Mouse (Mus musculus) cerebellum, adult 18-20 months (tissue): Measurements from ENCODE around the gene Gsdma3.
"Not testable (repeated sequence)": the region's sequence is repeated elsewhere in the genome, so short reads cannot be mapped to it uniquely, and the experiment has no call there.

ENCODE experiments used
- DNase-seq, 2 experiments: peaks; one replicate each; pipeline ENCODE4 v3.0.0; 2021

The Gsdma3 gene

DNA sequence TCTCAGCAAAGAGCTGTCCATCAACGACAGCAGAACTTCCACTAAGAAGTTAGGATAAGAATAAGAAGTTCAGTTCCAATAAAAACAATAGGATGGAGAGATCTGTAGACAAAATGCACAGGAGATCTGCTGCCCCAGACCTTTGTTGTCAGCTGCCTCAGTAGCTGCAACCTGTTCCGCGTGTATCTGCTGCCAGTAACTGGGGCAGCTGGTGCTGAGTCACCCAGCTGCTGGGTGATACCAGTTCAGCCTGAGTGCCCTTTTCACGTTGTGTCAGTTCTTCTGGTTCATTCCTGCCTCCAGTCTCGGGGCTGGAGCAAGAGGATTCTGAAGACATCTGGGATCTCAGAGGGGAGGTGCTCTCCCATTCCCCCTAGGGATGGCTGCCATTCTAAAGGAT, 45.7 kb downstream of the Gsdma3 start:
- DNase-seq: no peak

DNA sequence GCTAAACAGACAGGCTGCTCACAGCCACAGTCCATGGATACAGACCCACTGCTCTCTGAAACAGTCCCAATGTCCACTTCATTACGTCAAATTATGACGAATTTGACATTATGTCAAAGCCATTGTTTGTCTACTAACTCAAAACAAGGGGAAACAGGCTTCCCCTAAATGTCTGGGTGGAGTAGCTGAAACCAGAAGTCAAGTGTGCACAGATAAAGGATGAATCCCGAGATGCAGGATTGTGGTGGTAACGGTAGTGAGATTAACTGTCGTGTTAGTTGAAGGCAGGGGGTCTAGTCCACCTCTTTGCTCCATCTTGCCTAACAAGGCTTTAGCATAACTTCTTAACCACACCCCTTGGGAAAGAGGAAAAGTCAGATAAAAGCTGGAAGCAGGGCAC, 46.3 kb downstream of the Gsdma3 start:
- DNase-seq: no peak

DNA sequence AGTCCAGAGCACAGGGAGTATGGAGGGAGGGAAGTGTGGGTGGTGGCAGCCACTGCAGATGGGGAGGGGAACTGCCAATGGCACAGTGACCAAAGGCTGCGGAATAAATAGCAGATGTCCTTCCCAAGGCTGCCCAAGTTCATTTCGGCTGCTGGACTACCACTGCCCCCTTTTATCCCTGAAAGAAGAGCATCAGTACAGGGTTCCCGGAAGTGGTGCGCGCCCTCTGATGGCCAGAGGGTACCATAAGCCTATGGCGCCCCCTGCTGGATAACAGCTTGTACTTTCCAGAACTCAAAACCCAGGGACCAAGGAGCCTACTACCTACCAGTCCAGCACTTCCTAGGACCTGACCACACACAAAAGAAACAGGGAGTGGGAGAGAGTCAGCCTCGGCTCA, 47.0 kb downstream of the Gsdma3 start:
- peak; percentile 46 to 64 for DNase-seq

DNA sequence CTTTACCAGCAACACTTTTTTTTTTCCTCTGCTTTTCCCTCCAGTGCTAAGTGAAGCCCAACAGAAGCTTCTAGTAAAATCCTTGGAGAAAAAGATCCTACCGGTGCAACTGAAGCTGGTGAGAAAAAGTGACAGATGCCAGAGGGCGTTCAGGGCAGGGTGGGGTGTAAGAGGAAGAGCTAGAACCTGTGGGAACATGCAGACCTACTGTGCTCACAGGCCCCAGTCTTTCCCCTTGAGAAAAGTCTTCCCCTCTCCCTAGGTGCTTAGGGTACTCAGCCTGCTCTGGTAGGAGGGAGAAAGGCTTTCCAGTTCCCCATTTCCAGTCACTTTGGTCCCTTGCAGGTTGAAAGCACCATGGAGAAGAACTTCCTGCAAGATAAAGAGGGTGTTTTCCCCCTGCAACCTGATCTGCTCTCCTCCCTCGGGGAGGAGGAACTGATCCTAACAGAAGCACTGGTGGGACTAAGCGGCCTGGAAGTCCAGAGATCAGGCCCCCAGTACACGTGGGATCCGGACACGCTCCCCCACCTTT, 49.7 kb downstream of the Gsdma3 start:
- DNase-seq: no peak

DNA sequence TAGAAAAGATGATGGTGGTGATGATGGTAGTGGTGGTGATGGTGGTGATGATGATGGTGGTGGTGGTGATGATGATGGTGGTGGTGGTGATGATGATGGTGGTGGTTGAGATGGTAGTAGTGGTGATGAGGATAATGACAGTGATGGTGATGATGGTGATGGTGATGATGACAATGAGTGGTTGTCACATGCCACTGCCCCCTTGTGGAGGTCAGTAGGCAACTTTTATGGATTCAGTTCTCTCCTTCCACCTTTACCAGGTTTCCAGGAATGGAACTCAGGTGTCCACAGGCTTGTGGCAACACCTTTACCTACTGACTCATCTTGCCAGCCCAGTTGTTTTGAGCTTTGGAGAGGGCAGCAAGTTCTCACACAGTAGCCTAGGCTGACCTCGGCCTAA, 53.9 kb downstream of the Gsdma3 start:
- DNase-seq: no peak

DNA sequence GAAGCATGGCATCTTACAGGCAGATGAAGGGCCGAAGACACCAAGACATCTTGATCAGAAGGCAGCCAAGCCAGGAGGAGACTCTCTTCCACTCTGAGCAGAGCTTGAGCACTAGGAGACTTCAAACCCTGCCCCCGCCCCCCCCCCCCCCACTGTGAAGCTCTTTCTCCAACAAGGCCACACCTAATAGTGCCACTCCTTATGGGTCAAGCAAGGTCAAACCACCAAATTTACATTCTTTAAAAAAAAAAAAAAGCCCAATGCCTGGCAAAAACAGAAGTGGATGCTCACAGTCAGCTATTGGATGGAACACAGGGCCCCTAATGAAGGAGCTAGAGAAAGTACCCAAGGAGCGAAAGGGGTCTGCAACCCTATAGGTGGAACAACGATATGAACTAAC, 54.4 kb downstream of the Gsdma3 start:
- DNase-seq: not testable (repeated sequence)

DNA sequence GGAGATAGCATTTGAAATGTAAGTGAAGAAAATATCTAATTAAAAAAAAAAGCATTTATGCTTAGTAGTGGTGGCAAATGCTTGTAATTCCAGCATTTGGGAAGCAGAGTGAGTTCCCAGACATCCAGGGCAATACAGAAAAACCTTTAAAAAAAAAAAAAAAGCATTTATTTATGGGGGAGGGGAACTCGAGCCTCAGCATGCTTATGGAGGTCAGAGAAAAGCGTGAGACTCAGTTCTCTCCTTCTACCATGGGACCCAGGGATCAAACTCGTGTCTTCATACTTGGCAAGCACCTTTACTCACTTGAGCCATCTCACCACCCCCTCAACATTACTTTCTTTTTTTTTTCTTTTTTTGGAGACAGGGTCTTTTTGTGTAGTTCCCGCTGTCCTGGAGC, 55.0 kb downstream of the Gsdma3 start:
- no peak for DNase-seq

DNA sequence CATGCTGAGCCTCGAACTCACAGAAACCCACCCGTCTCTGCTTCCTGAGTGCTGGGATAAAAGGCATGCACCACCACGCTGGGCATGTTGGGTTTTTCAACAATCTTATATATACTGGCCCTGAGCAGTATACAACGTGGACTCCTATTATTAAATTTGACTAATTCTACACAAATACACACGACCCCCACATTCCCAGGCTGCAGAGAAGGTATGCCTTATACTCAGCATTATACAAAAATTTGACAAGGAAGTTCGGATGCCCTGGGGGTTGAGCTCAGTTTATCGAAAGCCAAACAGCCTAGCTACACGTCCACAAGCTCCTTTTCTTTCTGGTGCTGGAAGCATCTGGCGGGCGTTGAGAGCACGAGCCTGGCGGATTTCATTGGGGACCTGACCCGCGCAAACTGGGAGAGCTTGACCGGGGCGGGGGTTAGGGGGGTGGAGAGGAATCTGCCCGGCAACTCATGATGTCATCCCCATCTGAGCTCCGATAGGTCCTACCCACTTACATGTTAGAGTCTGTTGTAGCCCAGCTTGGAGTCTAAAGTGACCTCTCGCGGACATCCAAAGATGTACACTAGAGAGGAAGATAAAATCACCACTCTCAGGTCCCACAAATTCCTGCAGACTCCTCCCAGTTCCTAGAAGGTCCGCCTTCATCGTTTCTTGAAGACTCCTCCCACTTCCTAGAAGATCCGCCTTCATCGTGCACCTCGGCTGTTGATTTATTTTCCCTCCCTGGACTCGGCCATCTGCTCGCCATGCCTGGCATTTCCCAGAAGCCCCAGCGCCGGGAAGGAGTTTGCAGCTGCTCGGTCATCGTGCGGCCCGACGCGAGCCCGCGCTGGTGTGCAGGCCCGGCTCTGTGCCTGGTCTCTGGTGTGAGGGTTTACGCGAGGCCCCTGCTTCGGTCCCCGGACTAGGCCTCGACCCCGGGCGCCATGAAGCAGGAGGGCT, 55.9 kb downstream of the Gsdma3 start, which contains the start of gene Psmd3:
Psmd3 (plus strand) TSS at position 769 of the 960 bp plus-strand sequence.
- DNase-seq: peak; percentile 94 to 99

DNA sequence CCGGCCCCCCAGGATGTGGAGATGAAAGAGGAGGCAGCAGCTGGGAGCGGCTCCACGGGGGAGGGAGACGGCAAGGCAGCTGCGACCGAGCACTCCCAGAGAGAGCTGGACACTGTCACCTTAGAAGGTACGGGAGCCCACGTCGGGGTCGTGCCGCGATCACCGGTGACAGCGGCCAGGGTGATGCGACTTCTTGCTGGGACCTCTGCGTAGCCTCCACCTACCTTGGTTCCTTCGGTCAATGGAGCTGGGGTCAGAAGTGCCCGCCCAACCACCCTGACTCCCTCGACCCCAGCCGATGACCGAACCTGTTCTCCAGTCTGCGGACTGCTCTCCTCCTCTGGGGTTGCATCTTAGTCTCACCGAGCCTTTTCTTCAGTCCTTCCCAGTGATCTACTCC, 56.7 kb downstream of the Gsdma3 start:
- no peak for DNase-seq

DNA sequence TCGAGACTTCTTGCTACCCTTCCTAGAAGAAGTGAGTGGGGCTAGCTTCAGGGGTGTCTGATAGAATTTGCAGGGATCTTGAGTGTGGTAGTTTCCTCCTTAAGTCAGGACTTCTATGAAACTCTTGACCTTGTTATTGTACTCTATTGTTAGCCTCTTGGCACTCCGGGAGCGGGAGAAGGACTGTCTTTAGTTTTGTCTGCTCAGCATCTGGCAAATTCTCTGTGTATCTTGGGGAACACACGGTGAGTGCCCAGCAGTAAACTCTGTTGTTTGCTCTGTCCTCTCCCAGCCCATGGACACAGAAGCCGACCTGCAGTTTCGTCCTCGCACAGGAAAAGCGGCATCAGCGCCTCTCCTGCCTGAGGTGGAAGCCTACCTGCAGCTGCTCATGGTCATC, 59.5 kb downstream of the Gsdma3 start:
- no peak for DNase-seq

DNA sequence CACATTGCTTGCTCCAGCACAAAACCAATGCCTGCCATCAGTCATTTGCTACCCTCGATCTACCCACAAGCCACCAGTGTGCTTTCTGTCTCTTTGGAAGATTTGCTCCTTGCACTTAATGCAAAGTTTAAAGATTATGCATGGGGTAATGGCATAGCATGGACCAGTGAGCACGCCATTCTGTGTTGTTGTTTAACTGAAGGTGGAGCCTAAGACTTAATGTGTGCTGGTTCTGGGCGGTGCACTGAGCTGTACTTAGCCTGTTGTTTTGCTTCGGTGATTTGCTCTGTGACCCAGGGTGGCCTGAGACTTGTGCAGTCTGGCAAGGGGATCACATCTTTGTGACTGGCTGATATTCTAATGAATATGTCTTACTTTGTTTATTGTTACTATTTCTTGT, 60.8 kb downstream of the Gsdma3 start:
- no peak for DNase-seq
